Mouse (Mus musculus): ENCODE results near the gene Prkag3.

DNA sequence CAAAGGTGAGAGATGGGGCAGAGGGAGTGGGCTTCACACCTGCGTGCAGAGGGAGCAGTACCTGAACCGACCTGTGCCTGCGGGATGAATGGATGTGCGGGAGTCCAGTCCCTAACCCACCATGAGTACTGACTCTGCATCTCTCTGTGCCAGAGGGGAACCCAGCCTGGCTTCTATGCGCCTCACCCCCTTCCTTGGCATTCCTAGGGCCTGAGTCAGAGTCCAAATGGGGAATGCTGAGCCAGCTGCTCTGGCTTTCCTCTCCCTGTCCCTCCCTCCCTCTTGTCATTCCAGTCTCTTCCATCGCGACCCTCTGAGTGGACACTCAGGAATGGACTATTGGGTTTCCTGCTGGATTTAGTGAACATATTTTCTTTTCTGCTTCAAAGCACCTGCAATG lies 280 bp upstream of the Prkag3 start:
- TF ChIP-seq CTCF (IDR thresholded peaks at IDR 0.05; ENCODE audit: extremely low read depth, insufficient read depth, low read length) (no peak), POLR2A (IDR thresholded peaks at IDR 0.05; ENCODE audit: extremely low read depth, insufficient read depth, low read length) (no peak)

All from cortical plate, adult 2 months (tissue).